8 mouse cellular contexts compared by ENCODE assay signal in the genomic region with DNA sequence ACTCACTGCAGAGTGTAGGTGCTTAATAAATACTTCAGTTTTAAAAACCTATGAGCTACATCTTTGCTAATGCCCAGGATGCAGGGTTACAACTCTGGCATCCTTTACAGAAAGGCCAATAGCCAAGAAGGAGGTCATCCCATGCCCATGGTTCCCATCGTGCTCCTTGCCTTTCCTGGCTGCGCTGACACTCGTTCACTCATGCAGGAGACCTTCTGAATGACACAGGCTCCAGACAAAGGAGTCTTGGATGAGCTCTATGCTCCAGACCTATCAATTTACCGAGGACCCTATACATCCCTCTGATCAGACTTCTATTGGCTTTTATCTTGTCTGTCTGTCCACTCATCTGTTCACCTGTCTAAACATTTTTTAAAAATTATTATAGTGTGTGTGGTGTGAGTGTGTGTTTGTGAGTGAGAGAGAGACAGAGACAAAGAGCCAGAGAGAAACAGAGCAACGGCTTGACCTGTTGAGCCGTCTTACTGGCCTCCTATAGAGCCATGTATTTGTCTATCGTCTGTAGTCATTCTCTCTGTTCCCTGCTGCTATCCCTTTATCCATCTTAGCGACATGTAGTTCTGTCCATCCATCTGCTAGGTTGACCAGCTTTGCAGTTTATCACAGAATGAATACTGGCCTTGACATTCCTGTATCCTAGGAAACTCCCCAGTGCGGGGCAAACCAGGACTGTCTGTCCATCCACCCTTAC. TPM values are rescaled to one million over a fixed set of nuclear protein-coding genes. Genes with fewer than 3 reads are reported as not detected.
DNase-seq lines count a peak whose midpoint lies in the region; ATAC-seq and TF ChIP-seq lines count a peak whose summit lies in the region.

No protein-coding gene starts in this region.

- H3K36me3 ChIP-seq in C2C12 (ENCODE audit: control insufficient read depth, insufficient read depth), result no peaks in the 10 kb centered on the region
- H3K36me3 ChIP-seq in forebrain, embryonic 11.5 days (ENCODE audit: control insufficient read depth, insufficient read depth, low read length), result no peaks in the 10 kb centered on the region
- no peaks in the 10 kb centered on the region; the same call in none of the 2 replicates for H3K36me3 ChIP-seq in liver, embryonic 14.5 days (replicated peaks; ENCODE audit: control insufficient read depth, insufficient read depth, low read depth)

- no peaks in the 10 kb centered on the region for H3K9me3 ChIP-seq in forebrain, embryonic 11.5 days (ENCODE audit: control insufficient read depth, low read length)
- H3K9me3 ChIP-seq in liver, embryonic 14.5 days (ENCODE audit: control insufficient read depth, low read length), result no peaks in the 10 kb centered on the region

- peak overlapping the region; percentile 69; the same call in 1 of the 2 replicates for H3K27ac ChIP-seq in forebrain, embryonic 11.5 days (ENCODE audit: low read depth, low read length)
- H3K27ac ChIP-seq in liver, embryonic 14.5 days, result peak overlapping the region; percentile 5; the same call in 1 of the 2 replicates

- H3K4me2 ChIP-seq in forebrain, embryonic 11.5 days (ENCODE audit: low read depth, low read length, severe bottlenecking), result peak overlapping the region; percentile 66
- peak overlapping the region; percentile 66 for H3K4me2 ChIP-seq in liver, embryonic 14.5 days (ENCODE audit: low read depth)

- H3K27me3 ChIP-seq in C2C12 (ENCODE audit: control insufficient read depth, insufficient read depth, insufficient read length), result no peaks in the 10 kb centered on the region
- no peaks in the 10 kb centered on the region for H3K27me3 ChIP-seq in forebrain, embryonic 11.5 days (ENCODE audit: control insufficient read depth, insufficient read depth, low read length)
- H3K27me3 ChIP-seq in liver, embryonic 14.5 days (ENCODE audit: control insufficient read depth, insufficient read depth, low read length), result no peaks in the 10 kb centered on the region; the same call in 1 of the 2 replicates

- TF ChIP-seq CTCF in C2C12 (IDR thresholded peaks at IDR 0.05; ENCODE audit: control insufficient read depth, insufficient read depth, insufficient read length), result no peak
- TF ChIP-seq CTCF in liver, embryonic 14.5 days (IDR thresholded peaks at IDR 0.05; ENCODE audit: low read depth), result no peak

- H3K4me3 ChIP-seq in C2C12 (ENCODE audit: insufficient read depth, poor library complexity, severe bottlenecking), result peak overlapping the region; percentile 90
- peak overlapping the region; percentile 95 for H3K4me3 ChIP-seq in forebrain, embryonic 11.5 days (ENCODE audit: low read depth, low read length)
- H3K4me3 ChIP-seq in liver, embryonic 14.5 days (ENCODE audit: insufficient read depth in 1 of 2, low read depth in 2 of 2, low read length in 2 of 2), result peak overlapping the region; percentile 96 to 98

- peak; percentile 15; the same call in 1 of the 2 replicates for ATAC-seq in forebrain, embryonic 11.5 days (replicated peaks; ENCODE audit: low FRiP score)
- ATAC-seq in liver, embryonic 14.5 days (ENCODE audit: insufficient read depth), result no peak

- H3K79me3 ChIP-seq in C2C12 (ENCODE audit: low read depth), result peaks cover 41% of the 10 kb centered on the region

- H3K4me1 ChIP-seq in forebrain, embryonic 11.5 days (replicated peaks; ENCODE audit: control insufficient read depth, insufficient read depth, low read length), result peaks cover 13% of the 10 kb centered on the region
- peaks cover 10 to 19% of the 10 kb centered on the region in 2 experiments for H3K4me1 ChIP-seq in liver, embryonic 14.5 days (replicated peaks; ENCODE audit: control insufficient read depth in 2 of 2, insufficient read depth in 2 of 2, low read length in 1 of 2)

- 19% methylated on average over 9 of the region's 9 CpGs for WGBS in forebrain, embryonic 11.5 days
- WGBS in liver, embryonic 14.5 days (ENCODE audit: insufficient replicate concordance), result 41% methylated on average over 9 of the region's 9 CpGs

- no peak overlapping the region for H3ac ChIP-seq in C2C12 (ENCODE audit: control insufficient read depth, insufficient read length, low read depth)

- no peak for TF ChIP-seq EP300 in liver, embryonic 14.5 days (IDR thresholded peaks at IDR 0.05; ENCODE audit: low read depth)

- peak overlapping the region; percentile 98 for H3K9ac ChIP-seq in forebrain, embryonic 11.5 days (ENCODE audit: low read length)
- peak overlapping the region; percentile 99 for H3K9ac ChIP-seq in liver, embryonic 14.5 days (replicated peaks)

- peak; percentile 44 to 65 for DNase-seq in cerebellum, postnatal 14 days
- DNase-seq in cerebellum, adult 11 months, result no peak
- no peak for DNase-seq in forebrain, embryonic 11.5 days (ENCODE audit: low spot score)
- no peak for DNase-seq in liver, embryonic 14.5 days (ENCODE audit: low read depth in 3 of 3, low spot score in 3 of 3)
- no peak for DNase-seq in natural killer cell, adult 2 months (ENCODE audit: low spot score in 2 of 2)
- no peak for DNase-seq in thymus, postnatal 36 days
- no peak for DNase-seq in gastrocnemius, postnatal 25 days

- peaks cover 44% of the 10 kb centered on the region for H3K79me2 ChIP-seq in C2C12 (ENCODE audit: control insufficient read depth, insufficient read depth)

TF ChIP-seq in C2C12, 6 proteins besides CTCF, POLR2A, EP300 and RAD21:
- TF ChIP-seq MYOG (IDR thresholded peaks at IDR 0.05; ENCODE audit: control insufficient read depth, extremely low read depth, insufficient read length) (no peak), MYOD1 (IDR thresholded peaks at IDR 0.05; ENCODE audit: control insufficient read depth, insufficient read length, low read depth) (no peak), CEBPB (IDR thresholded peaks at IDR 0.05; ENCODE audit: low read depth) (no peak), MAX (IDR thresholded peaks at IDR 0.05) (no peak), USF1 (IDR thresholded peaks at IDR 0.05; ENCODE audit: low read depth) (no peak), FOSL1 (IDR thresholded peaks at IDR 0.05; ENCODE audit: insufficient read depth, low read length, poor library complexity, severe bottlenecking) (no peak)

RNA-seq across cellular contexts. Expression of a gene that starts 0.6 kb away (rescaled TPM):
- polyA plus RNA-seq in C2C12 (2012; fragmentation: generic; extraction: Trizol), result 37.1 TPM
- 96.6 and 108 TPM in 2 replicates for polyA plus RNA-seq in forebrain, embryonic 11.5 days (2014; fragmentation: Nextera tagmentation; extraction: Ambion mirVana)
- 27.7 and 29.2 TPM in 2 replicates for polyA plus RNA-seq in liver, embryonic 14.5 days (2012; rRNA removed)
- 10.4 and 11.7 TPM in 2 replicates for polyA plus RNA-seq in liver, embryonic 14.5 days (2014; fragmentation: Nextera tagmentation; extraction: Ambion mirVana)
- total RNA-seq in gastrocnemius, postnatal 25 days (2021), result 10 to 100 TPM; 14.6 to 17.8 TPM

RNA-seq across cellular contexts. Expression of a gene that starts 25.2 kb away (rescaled TPM):
- polyA plus RNA-seq in C2C12 (2012; fragmentation: generic; extraction: Trizol), result 7.5 TPM
- polyA plus RNA-seq in forebrain, embryonic 11.5 days (2014; fragmentation: Nextera tagmentation; extraction: Ambion mirVana), result 14.4 and 22.0 TPM in 2 replicates
- polyA plus RNA-seq in liver, embryonic 14.5 days (2012; rRNA removed), result 3.4 and 4.0 TPM in 2 replicates
- polyA plus RNA-seq in liver, embryonic 14.5 days (2014; fragmentation: Nextera tagmentation; extraction: Ambion mirVana), result 3.2 TPM in 2 replicates
- 1 to 10 TPM; 3.8 TPM for total RNA-seq in gastrocnemius, postnatal 25 days (2021)

RNA-seq across cellular contexts. Expression of a gene that starts 43.1 kb away (rescaled TPM):
- polyA plus RNA-seq in C2C12 (2012; fragmentation: generic; extraction: Trizol), result 0.05 TPM
- polyA plus RNA-seq in forebrain, embryonic 11.5 days (2014; fragmentation: Nextera tagmentation; extraction: Ambion mirVana), result 6.9 and 9.4 TPM in 2 replicates
- polyA plus RNA-seq in liver, embryonic 14.5 days (2012; rRNA removed), result 0.19 and 0.27 TPM in 2 replicates
- 0.01 and 0.06 TPM in 2 replicates for polyA plus RNA-seq in liver, embryonic 14.5 days (2014; fragmentation: Nextera tagmentation; extraction: Ambion mirVana)
- total RNA-seq in gastrocnemius, postnatal 25 days (2021), result under 1 TPM in 1 of 2 experiments, not detected in 1; 0.03 TPM

Comparison
In these comparisons a context has a peak if more than half of its experiments do, and no peak if none do; other contexts are left out.
1. DNase-seq: peak in cerebellum, postnatal 14 days (2 of 2); none in cerebellum, adult 11 months (single experiment), forebrain, embryonic 11.5 days (single experiment), liver, embryonic 14.5 days (0 of 3), natural killer cell, adult 2 months (0 of 2), thymus, postnatal 36 days (0 of 2) and gastrocnemius, postnatal 25 days (single experiment).
2. Peak in every context shown above with its lines, with median percentiles within 50 percentile points of each other: H3K4me3 ChIP-seq.